Mouse (Mus musculus): ENCODE results near the gene Sst. TPM values are rescaled to one million over a fixed set of nuclear protein-coding genes. Genes with fewer than 3 reads are reported as not detected.

The Sst gene
- total RNA-seq, 2 experiments from 2014 or later = 0.38 TPM; not detected in 1

GRCm38 (mm10) chr16:23885098-23885497, 5.7 kb downstream of the Sst start:
- no peak for DNase-seq

GRCm38 (mm10) chr16:23855242-23855641, 35.5 kb downstream of the Sst start:
- no peak for DNase-seq

GRCm38 (mm10) chr16:23849720-23850119, 41.0 kb downstream of the Sst start:
- DNase-seq = no peak

- DNase-seq = no peak
These were observed 41.6 kb downstream of the Sst start for GRCm38 (mm10) chr16:23849176-23849575.

- no peak for DNase-seq
These were observed 46.1 kb downstream of the Sst start for GRCm38 (mm10) chr16:23844622-23845021.

GRCm38 (mm10) chr16:23842609-23843008, 48.1 kb downstream of the Sst start:
- DNase-seq = no peak

Other genes with a start within 250 kb of the Sst start
- not detected for gene Rtp2, start 41.4 kb upstream of the Sst start, total RNA-seq (2021)
- not detected for gene Gm37419, start 97.5 kb upstream of the Sst start, total RNA-seq (2021)
- gene Bcl6, start 97.9 kb upstream of the Sst start, total RNA-seq (2021) = 10 to 100 TPM; 24.1 to 31.2 TPM

Data from gastrocnemius, postnatal 10 days (tissue).